Mouse (Mus musculus) kidney, postnatal 36 days (tissue): ENCODE data around the gene Slc4a4.
A peak's percentile ranks its signal among the peaks of the same experiment; 100 is the strongest.

Experiments used
- DNase-seq, 2 experiments: peaks; one replicate each; pipeline ENCODE4 v3.0.0; 2021 to 2022; ENCODE audit warnings: mixed read lengths in 2 of 2

Gene Slc4a4

DNA sequence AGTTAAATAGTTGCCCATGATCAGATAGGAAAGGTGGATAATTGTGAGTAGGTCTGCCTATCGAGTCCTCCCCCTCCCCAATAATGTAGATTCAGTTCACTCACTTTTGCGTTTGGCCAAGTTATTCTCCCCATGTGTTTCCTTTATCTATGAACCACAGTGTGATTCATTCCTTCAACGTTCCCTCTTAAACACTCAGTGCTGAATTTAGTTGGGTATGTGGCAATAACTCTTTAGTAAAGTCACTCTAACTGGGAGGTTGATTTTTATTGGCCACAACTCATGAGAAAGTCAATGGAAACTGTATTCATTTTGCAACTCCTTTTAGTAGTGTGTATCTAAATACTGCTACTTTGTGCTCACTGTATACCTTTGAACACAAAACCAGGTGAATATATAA is 125.8 kb downstream of the Slc4a4 start:
- DNase-seq, result no peak

DNA sequence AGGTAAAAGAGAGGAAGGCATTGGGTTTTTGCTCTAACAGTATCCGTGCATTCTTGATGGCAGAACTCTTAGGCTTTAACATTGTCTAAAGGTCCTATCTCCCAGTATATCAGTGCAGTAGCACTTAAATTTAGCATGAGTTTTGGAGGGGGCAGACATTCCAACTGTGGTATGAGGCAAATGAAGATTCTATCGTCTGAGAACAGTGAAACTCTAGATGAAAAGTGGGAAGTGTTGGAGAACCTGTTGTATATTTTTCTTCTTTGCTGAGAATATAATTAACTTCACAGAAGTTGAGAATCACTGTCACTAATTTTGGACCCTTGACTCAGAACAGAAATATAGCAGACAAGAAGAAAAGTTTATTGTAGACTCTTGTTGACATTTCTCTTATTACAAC is 128.2 kb downstream of the Slc4a4 start:
- no peak for DNase-seq

DNA sequence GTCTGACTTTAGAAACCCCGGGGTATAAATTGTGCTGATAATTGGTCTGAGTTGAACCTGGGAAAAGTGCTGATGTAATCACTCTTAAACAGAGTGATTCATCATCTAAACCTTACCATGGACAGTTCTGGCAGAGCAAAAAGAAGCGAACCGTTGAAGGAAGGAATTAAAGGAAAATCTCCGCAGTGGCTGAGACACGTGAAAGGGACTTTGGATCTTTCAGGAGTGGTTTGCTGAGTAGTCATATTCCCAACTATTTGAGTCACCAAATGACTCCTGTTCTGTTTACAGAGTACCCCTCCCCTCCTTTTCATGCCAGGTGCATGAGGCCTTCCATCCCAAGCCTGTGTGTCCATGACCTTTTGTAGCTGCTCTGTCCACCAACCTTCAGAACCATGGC is 129.3 kb downstream of the Slc4a4 start:
- DNase-seq, result peak; percentile 34 to 72

DNA sequence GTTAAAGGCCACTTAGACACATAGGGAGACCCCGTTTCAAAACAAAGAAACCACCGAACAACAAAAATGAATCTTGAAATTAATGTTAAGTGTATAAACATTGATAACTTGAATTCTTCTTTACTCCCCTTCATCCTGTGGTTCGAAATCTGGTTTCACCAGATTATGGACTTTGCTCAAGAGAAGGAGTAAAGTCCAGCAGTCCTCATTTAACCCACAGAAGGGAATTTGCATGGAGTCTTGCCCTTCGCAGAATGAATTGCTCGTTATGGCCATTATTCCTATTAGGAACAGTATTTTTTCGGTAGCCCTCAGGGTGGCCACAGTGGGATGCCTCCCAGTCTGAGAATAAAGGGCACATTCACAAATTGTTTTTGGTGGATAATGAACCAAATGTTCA is 131.9 kb downstream of the Slc4a4 start:
- no peak for DNase-seq

DNA sequence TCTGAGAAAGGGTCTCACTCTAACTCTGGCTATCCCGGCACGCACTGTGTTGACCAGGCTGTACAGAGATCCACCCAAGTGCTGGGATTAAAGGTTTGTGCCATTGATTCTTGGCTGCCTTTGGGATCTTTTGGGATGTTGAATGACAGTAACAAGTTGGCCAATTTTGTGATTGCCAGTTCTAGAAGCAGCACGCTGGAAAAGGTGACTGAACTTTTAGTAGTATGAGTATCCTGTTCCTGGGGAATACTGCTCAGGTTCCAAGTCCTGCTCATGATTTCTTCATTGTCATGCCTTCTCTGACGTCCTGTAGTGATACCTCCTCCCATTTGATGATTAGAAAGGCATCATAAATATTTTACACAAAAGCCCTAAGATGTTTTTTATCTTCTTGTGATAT is 137.8 kb downstream of the Slc4a4 start:
- DNase-seq, result no peak

DNA sequence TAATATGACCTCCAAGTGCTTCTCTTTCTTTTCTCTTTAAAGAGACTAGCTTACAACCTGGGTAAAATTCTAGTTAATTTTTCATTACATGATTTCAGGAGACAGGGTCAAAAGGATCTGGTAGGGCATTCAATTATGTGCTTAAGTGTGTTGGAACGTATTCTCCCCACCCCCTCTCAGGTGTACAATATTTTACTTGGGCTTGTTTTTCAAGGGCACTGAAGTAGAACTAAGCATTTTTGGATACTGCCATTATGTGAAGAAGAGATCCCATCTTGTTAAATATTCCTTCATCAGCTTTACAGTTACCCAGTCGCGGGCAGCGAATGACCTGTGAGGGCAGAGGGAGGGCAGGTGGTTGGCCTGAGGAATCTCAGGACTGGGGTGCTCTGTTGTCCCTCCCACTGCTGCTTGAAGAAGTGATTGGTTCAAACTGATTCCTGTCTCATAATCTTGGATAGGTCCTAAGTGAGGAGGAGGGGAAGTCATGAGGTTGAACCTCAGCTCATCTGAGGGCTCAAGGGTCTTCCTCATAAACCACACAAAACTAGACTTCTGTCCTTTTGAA is 141.0 kb downstream of the Slc4a4 start:
- peak; percentile 75 to 92 for DNase-seq

DNA sequence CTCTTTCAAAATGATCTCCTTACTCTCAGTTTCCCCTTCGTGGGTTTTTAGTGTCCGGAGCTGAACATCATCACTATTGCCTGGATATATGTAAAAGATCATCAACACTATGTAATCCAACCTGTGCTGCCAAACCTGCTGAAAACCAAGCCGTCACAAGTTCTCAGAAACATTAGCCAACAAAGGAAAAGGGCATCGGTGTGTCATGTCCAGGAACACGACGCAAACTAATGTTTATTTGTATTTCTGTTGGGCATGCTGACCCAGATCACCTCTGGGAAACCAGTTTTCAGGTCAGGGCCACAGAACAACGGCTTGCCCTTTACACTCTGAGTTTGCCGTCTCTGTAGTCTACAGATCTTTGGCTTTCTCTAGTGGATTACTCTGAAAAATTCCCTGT is 146.0 kb downstream of the Slc4a4 start:
- peak; percentile 35 to 53 for DNase-seq

DNA sequence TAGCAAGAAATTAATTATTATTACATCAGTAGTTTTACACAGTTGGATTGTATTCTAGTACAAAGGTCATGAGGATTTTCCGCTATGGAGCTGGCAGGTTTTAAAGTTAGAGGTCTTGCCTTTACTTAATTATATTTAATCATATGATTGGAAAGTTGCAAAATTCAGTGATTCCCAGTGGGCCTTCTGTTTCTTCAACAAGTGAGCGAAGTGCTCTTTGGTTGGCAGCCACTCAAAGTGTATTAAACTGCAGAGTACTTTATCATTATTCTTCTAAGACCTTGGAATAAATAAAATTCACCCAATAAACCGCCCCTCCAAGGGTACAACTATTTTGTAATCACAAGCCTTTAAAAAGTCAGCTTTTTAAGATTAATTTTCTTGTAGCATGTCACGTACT is 146.6 kb downstream of the Slc4a4 start:
- DNase-seq, result peak in 1 of 2 experiments; percentile 62

DNA sequence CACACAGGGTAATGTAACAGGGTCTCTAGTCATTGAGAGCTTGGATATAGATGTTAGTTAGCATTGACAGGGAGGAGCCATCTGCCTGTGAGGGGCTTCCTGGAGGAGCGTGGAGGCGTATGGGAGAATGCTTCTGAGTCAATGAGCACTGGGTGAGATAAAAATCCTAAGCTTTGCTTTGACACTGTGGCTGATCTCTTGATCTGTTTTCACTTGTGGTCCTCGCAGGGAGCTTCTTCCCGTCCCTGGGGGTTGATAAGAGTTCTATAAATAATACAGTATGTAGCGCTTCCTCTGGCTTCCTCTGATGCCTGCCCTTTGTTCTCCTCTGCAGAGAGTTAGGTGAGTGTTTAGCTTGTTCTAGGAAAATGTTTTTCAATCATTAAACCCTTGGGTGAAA is 149.5 kb downstream of the Slc4a4 start:
- peak in 1 of 2 experiments; percentile 32 for DNase-seq

DNA sequence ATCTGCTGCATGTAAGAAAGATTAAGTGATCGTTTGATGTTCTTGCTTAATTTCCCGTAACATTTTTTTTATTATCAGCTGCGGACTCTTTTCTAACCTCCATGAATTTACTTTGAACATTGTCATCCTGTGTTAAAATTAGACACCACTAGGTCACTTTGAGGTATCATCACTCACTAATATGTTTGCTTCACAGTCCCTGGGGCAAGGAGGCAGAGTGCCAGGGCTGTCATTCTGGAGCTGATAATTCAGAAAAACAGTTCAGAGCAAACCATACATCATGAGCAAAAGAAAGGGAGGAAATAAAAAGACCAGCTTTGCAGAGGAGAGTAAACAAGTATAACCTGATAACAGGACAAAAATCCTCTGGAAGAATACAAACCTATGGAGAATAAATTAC is 154.2 kb downstream of the Slc4a4 start:
- DNase-seq, result no peak

DNA sequence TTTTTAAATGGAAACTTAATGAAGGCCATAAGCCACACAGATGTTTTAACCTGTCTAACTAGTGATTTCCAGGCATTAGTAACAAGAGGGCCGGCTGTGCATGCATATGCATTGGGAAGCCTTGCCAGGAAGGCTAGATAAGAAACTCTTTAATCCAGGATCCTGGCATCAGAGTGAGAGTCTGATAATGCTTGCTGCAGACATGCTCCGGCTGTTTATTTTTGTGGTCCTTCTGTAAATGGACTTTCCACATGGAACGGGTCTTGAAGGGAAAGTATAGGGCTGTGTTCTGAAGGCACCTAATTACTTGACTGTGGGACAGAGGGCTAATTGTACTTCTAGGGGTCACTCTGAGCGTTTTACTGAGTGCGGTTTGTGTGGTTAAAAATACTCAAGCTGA is 157.2 kb downstream of the Slc4a4 start:
- no peak for DNase-seq

DNA sequence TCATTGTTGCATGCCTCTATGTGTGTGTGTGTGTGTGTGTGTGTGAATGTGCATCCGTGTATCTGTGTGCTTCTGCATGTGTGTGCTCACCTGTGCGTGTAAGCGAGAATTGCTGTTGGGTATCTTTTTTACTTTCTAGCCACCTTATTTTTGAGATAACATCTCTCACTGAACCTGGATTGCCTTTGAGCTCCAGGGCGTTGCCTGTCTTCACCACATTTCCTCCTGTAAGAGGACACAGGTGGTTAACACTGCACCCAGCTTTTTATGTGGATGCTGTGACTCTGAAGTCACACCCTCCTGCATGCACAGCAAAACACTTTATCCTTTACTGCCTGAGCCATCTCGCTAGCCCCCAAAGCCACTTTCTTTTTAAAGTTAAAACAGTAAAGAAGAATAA is 158.2 kb downstream of the Slc4a4 start:
- DNase-seq, result no peak

DNA sequence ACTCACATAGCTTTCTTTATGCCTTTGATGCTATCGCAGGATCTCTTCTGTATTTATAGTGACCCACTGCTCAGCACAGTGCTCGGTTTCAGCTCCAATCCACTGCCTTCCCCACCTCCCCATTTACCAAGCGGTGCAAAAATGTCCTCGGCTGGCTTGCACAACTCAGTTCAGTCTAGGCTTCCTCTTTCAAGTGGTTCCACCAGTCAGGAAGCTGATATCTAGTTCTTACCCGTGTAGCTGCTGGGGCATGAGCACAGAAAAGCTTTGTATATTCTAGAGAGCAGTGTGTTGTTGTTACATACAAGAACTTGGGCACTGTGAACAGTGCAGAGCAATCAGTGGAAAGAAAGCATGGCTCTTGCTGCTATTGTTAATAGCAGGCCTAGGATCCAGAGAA is 165.0 kb downstream of the Slc4a4 start:
- DNase-seq, result no peak

DNA sequence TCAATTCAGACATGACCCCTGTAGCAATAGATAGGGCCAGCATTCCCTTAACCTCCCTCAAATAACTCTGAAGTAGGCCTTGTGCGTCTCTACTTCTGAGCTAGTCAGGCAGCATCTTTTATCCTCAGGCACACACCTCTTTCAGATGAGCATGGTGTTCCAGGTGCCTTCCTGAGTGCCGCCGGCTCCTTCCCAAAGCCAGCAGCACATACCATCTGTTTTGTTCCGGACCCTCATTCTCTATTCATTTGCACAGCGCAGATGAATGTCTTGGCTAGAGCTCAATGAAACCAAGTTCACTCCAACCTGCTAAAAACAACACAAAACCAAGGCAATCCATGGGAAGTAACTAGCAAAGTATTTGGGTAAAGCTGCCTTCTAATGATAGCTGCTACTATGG is 165.6 kb downstream of the Slc4a4 start:
- no peak for DNase-seq

DNA sequence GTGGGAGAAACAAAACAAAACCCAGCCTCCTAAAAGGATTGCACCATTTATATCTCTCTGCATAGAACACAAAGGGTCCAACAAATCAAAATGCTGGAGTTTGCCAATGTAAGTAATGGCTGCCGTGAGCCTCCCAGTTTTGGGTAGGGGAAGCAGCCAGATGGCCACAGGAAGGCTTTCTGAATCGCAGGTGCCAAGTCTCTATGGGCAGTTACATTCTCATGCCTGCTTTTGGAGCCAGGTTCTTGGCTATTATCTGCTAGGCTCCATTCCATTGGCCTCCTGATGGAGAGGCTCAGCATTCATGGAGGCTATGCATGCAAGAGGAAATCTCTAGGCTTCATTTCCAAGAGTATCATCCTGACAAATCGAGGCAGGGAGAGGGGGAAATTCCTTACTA is 169.0 kb downstream of the Slc4a4 start:
- no peak for DNase-seq

DNA sequence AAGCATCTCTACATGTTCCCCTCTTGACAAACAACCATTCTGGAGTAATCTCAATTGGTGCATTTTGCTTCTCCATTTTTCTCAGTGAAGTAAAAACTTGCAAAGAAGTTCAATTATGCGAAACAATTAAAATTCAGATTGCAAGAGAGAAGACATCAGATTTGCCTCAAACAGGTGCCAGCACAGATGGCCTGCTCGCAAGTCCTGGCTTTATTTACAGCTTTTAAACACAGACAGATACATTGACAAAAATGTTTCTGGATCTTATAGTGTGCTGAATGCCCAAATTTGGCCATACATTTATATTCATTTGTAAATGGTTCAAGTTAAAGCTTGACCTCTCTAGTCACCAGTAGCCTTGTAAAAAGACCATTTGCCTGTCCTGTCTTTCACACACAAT is 169.8 kb downstream of the Slc4a4 start:
- no peak for DNase-seq

DNA sequence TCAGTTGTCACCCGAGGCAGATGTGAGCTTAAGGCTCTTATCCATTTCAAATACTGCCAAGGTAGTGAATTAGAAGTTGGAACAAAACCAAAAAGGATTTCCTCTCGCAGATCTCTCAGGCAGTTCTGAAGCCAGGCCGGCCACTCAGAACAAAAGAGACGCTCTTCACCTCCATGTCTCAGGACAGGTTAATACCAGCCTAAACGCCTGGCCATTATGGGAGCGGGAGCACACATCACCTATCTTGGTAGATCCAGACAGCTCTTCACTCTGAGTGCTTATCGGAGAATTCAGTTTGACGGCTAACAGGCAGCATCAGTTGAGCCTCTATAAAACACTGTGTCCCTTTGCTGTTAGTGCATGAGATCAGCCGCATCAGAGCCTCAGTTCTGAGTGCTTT is 174.5 kb downstream of the Slc4a4 start:
- no peak for DNase-seq

DNA sequence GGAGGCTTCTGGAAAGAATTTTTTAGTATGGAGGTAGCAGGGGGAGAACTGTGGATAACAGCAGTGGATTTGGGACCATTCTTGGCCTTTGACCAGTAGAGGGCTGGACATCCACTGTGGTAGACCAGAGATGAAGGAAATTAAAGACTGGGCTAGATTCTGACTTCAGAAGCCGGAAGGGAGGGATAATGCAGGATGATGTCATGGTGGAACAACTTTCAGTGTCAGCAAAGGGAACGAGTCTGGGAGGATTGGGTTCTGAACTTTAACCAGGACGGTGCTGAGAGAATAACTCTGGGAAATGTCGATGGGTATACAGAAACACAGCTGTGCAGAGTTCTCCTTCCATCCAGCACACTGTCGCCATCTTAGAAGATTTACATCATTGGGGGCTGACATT is 175.7 kb downstream of the Slc4a4 start:
- peak; percentile 25 to 47 for DNase-seq

DNA sequence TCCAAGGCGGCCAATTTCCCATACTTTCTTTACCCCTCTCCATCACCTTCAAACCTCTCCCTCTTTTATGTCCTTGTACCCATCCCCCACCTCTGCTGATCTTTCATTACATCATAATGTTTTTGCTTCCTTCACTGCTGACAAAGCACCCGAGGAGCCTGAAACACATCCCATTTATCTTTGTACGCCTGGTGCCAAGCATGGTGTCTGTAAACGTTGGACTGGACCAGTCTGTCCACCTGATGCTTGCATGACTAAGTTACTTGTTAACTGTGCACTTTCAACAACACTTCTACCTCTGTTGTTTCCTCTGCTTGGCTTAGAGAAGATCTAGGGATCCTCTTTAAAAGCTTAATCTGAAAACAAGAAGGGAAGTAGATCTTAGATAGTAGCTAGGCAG is 180.5 kb downstream of the Slc4a4 start:
- DNase-seq, result peak; percentile 61 to 88

DNA sequence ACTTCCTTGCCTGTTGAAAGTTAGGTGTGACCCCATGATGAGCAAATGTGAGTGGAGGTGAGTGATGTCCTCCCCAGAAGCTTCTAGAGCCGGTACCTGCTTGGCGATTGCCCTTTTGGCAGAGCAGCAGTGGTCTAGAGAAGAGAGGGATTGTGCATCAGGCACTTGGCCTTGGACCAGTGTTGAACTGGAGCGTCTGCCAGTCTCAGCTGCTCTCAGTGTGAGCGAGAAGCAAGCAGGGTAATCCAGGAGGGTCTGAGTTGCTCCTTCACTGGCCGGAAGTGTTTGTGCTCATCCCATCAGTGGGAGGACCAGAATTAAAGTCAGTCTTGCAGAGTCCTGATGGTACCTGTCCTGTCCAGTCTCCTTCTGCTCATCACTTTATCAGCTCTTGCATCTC is 181.5 kb downstream of the Slc4a4 start:
- no peak for DNase-seq

DNA sequence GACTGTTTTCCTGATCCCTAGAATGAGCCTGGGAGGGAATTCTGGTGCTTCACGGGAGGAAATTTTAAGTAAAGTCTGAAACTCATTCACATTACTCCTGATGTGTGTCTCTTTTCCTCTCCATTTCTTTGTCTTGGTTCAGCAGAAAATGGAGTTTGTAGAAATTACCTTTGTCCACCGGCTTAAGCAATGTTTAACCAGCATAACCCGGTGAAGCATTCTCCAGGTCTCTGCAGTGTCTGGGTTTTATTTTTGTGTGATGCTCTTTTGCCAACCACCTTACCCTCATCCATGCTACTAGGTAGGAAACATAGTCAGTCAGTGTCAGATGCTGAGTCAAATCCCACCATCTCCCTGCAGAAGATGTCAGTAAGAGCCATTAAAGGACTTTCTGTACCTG is 183.4 kb downstream of the Slc4a4 start:
- DNase-seq, result peak in 1 of 2 experiments; percentile 47

DNA sequence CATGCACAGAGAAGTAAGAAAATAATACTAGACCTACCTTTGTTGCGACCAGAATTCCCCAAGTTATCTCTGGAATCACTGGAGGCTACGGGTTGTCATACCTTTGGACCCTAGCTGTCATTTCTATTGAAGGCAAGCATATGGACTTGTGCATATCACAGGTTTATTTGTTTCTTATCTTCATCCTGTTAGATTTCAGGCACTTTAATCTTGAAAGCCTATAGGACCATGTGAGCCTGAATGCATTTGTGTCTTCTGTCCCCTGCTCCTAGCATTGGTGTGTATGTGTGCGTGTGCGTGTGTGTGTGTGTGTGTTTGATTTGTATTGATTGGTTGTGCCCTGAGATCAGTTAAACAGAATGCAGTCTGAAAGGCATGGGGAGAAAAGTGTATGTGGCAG is 185.3 kb downstream of the Slc4a4 start:
- DNase-seq, result no peak

DNA sequence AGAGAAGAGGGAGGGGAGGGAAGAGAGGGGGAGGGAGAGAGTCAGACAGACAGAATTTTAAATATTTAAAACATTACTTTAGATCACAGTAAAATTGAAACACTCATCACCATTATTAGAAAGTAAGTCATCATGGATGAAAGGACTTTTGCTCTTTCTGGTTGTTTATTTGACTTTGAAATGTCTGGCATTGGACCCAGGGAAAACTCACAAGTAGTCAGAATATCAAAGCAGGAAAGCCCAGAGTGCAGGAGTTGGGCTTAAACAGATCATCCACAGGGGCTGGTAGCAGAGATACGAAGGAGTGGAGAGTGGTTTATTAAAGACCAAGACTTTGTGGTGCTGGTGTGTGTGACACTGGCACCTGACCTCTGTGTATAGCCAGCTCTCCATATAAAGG is 191.1 kb downstream of the Slc4a4 start:
- no peak for DNase-seq

DNA sequence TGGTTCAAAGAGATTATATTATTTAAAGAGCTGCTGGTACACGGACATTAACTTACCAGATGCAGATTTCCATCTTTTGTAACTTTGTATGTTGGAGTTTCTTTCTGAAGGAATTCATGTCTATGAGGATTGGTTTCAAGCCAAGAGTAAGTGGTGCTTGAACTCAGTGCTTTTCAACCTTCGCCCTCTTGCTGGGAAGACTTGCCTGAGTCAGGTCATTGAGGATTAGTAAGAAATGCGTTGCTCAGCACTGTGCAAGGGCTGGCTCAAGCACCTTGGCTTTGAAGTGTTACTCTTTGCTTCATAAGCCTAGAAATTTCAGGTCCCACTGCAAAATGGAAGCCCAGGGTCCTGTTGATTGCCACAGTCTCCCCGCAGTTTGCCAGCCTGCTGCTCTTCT is 196.9 kb downstream of the Slc4a4 start:
- DNase-seq, result peak; percentile 56 to 79

DNA sequence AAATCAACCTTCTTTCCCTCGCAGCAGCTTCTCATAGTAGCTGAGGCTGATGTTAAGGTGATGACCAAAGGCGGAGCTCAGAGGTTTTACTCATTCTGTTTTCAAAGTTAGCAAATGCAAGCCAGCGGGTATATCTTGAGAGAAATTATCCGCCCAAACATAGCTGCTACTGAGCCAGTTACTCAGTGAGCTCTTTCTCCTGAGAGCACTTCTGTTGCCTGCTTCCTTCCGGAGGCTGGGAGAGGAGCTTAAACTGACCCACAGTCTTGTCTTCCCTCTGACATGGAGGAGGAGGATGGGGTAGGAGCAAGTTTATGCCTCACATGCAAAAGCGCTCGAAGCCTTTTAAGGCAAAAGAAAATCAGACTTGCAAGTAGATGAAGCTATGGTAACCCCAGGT is 201.3 kb downstream of the Slc4a4 start:
- no peak for DNase-seq

DNA sequence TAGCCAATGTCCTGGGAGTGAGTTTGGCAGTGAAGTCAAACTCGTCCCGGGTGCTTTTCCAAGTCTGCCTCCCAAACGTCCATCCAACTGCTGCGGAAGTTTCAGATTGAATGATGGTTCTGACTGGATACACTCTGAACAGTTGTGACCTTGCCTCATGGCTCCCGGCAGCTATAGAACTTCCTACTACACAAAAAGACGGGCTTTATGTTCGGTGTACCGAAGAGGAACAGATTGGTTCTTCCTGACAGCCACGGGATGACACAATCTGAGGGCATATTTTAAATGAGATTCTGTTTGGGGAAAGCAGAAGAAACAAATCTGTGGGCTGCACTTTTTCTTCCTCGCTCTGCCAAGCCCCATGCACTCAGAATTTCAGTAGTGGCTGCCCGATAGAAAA is 201.8 kb downstream of the Slc4a4 start:
- no peak for DNase-seq
